Mouse (Mus musculus): ENCODE measurements at regions not wholly inside any gene's neighbourhood (a gene's known extent, or its start where the extent isn't known, plus 50 kb on each side); places are given as distances from the start of the nearest gene placed in this dataset.
A peak's percentile ranks its signal among the peaks of the same experiment; 100 is the strongest.

DNA sequence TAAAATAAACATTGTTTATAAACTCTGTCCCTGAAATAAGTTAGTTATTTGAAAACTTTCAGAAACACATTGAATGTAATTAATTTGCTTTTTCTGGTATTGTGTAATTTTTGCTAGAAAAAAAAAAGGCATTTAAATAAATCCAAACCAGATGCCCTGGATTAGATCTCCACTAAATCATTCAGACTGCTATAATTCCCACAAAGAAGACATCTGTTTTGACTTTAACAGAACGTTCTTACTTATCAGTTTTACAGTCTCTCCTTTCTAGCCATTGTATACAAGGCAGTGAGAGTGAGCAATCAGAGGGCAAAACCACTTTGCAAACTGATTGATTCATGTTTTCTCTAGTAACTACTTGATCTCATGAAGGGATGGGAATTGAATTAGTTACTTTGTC lies 478.8 kb downstream of the Slitrk6 start:
- H3K27ac ChIP-seq (ENCODE audit: low read length), result no peak overlapping the region
- 28% methylated on average over 1 of the region's 1 CpGs for whole genome bisulfite sequencing
- H3K9me3 ChIP-seq (ENCODE audit: low read length), result no peaks in the 10 kb centered on the region

GRCm38 (mm10) chr14:110271270-110271669 lies 483.7 kb downstream of the Slitrk6 start:
- WGBS, result 72% methylated on average over 2 of the region's 2 CpGs
- Histone ChIP-seq H3K27me3 (ENCODE audit: insufficient read depth, low read length) (no peaks in the 10 kb centered on the region), H3K4me1 (ENCODE audit: insufficient read depth, low read length) (no peaks in the 10 kb centered on the region)

More for the DNA sequence above, 478.8 kb downstream of the Slitrk6 start:
- no peaks in the 10 kb centered on the region for H3K4me1 ChIP-seq (ENCODE audit: insufficient read depth, low read length)
- ATAC-seq (ENCODE audit: low FRiP score, low TSS enrichment), result no peak
- no peak overlapping the region for H3K4me2 ChIP-seq (replicated peaks; ENCODE audit: low read depth, low read length)
- H3K9ac ChIP-seq (replicated peaks; ENCODE audit: low read length), result no peak overlapping the region
- no peaks in the 10 kb centered on the region for H3K36me3 ChIP-seq (ENCODE audit: insufficient read depth, low read length)
- no peak overlapping the region for H3K4me3 ChIP-seq (ENCODE audit: low read length)
- no peaks in the 10 kb centered on the region for H3K27me3 ChIP-seq (ENCODE audit: insufficient read depth, low read length)

GRCm38 (mm10) chr14:110244466-110244865 lies 510.5 kb downstream of the Slitrk6 start:
- ATAC-seq (ENCODE audit: low FRiP score, low TSS enrichment), result no peak
- Histone ChIP-seq H3K27ac (ENCODE audit: low read length) (no peak overlapping the region), H3K9me3 (ENCODE audit: low read length) (no peaks in the 10 kb centered on the region), H3K9ac (replicated peaks; ENCODE audit: low read length) (no peak overlapping the region), H3K27me3 (ENCODE audit: insufficient read depth, low read length) (no peaks in the 10 kb centered on the region), H3K36me3 (ENCODE audit: insufficient read depth, low read length) (no peaks in the 10 kb centered on the region), H3K4me3 (ENCODE audit: low read length) (no peak overlapping the region), H3K4me2 (replicated peaks; ENCODE audit: low read depth, low read length) (no peak overlapping the region), H3K4me1 (ENCODE audit: insufficient read depth, low read length) (no peaks in the 10 kb centered on the region)
- 70% methylated on average over 1 of the region's 1 CpGs for WGBS

More at GRCm38 (mm10) chr14:110271270-110271669, 483.7 kb downstream of the Slitrk6 start:
- Histone ChIP-seq H3K9me3 (ENCODE audit: low read length) (no peaks in the 10 kb centered on the region), H3K27ac (ENCODE audit: low read length) (no peak overlapping the region), H3K36me3 (ENCODE audit: insufficient read depth, low read length) (no peaks in the 10 kb centered on the region), H3K4me3 (ENCODE audit: low read length) (no peak overlapping the region), H3K9ac (replicated peaks; ENCODE audit: low read length) (no peak overlapping the region), H3K4me2 (replicated peaks; ENCODE audit: low read depth, low read length) (no peak overlapping the region)
- ATAC-seq (ENCODE audit: low FRiP score, low TSS enrichment), result no peak

GRCm38 (mm10) chr14:110243549-110243948 lies 511.4 kb downstream of the Slitrk6 start:
- H3K36me3 ChIP-seq (ENCODE audit: insufficient read depth, low read length), result no peaks in the 10 kb centered on the region
- H3K4me2 ChIP-seq (replicated peaks; ENCODE audit: low read depth, low read length), result no peak overlapping the region
- WGBS, result 74% methylated on average over 2 of the region's 2 CpGs
- H3K4me1 ChIP-seq (ENCODE audit: insufficient read depth, low read length), result no peaks in the 10 kb centered on the region
- H3K27me3 ChIP-seq (ENCODE audit: insufficient read depth, low read length), result no peaks in the 10 kb centered on the region
- no peak for ATAC-seq (ENCODE audit: low FRiP score, low TSS enrichment)
- H3K4me3 ChIP-seq (ENCODE audit: low read length), result no peak overlapping the region
- no peak overlapping the region for H3K27ac ChIP-seq (ENCODE audit: low read length)
- H3K9ac ChIP-seq (replicated peaks; ENCODE audit: low read length), result no peak overlapping the region
- H3K9me3 ChIP-seq (ENCODE audit: low read length), result no peaks in the 10 kb centered on the region

DNA sequence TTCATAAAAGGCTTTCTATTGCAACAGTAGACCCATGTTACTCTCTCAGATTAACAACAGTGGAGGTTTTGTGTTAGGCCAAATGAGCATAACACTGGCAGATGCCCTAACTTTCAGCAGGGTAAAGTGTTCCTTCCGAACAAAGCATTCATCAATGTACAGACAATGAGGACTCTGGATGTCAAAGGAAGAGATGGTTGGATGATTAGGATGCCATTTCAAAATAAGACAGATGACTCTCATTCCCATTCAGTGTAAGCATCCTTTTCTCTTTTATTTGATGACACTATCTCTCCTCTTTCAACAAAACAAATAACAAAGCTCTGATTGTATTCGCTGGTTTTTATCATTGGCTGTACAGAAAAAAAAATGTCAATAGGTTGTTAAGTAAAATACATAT lies 516.1 kb downstream of the Slitrk6 start:
- 84% methylated on average over 2 of the region's 2 CpGs for WGBS
- ATAC-seq (ENCODE audit: low FRiP score, low TSS enrichment), result no peak
- Histone ChIP-seq H3K4me2 (replicated peaks; ENCODE audit: low read depth, low read length) (no peak overlapping the region), H3K4me1 (ENCODE audit: insufficient read depth, low read length) (no peaks in the 10 kb centered on the region), H3K27ac (ENCODE audit: low read length) (no peak overlapping the region), H3K36me3 (ENCODE audit: insufficient read depth, low read length) (no peaks in the 10 kb centered on the region), H3K9me3 (ENCODE audit: low read length) (no peaks in the 10 kb centered on the region), H3K27me3 (ENCODE audit: insufficient read depth, low read length) (no peaks in the 10 kb centered on the region), H3K4me3 (ENCODE audit: low read length) (no peak overlapping the region), H3K9ac (replicated peaks; ENCODE audit: low read length) (no peak overlapping the region)

DNA sequence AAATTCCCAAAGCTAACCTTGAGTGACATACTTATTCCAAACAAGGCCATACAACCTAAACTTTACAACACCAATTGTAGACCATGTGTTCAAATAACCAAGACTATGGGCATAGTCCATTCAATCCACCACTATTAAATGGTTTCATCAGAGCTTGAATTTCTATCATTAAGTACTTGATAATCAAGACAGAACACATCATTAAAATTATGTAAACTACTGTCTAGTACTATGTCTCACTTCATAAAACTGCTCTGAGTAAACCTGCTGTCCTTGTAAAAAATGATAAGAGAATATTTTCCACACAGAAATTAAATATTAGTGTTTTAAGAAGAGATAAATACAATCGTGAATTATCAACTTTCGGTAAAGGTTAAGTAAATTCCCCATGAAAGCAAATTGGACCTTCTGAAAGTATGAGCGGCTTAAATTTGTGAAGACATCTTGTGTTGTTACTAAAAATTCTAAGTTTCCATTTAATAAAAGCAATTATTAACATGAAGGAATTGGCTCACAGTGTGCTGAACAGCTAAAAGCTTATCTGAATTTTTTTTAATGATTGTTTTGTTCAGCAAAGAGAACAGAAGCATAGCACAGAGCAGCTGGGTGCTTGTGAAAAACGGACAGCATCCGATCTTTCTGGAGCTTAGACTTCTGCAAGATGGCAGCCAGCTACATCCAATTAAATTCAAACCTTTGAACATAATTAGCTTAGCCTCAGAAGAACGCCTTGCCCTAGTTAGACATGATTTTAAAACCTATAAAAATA lies 530.1 kb downstream of the Slitrk6 start:
- no peak overlapping the region for H3K4me2 ChIP-seq (replicated peaks; ENCODE audit: low read depth, low read length)
- ATAC-seq (ENCODE audit: low FRiP score, low TSS enrichment), result no peak
- no peaks in the 10 kb centered on the region for H3K36me3 ChIP-seq (ENCODE audit: insufficient read depth, low read length)
- H3K9ac ChIP-seq (replicated peaks; ENCODE audit: low read length), result no peak overlapping the region
- WGBS, result 78% methylated on average over 6 of the region's 6 CpGs
- H3K27ac ChIP-seq (ENCODE audit: low read length), result no peak overlapping the region
- no peaks in the 10 kb centered on the region for H3K4me1 ChIP-seq (ENCODE audit: insufficient read depth, low read length)
- no peaks in the 10 kb centered on the region for H3K27me3 ChIP-seq (ENCODE audit: insufficient read depth, low read length)
- no peaks in the 10 kb centered on the region for H3K9me3 ChIP-seq (ENCODE audit: low read length)
- no peak overlapping the region for H3K4me3 ChIP-seq (ENCODE audit: low read length)

GRCm38 (mm10) chr14:110190987-110191607 lies 563.9 kb downstream of the Slitrk6 start:
- no peak overlapping the region for H3K4me2 ChIP-seq (replicated peaks; ENCODE audit: low read depth, low read length)
- H3K27ac ChIP-seq (ENCODE audit: low read length), result no peak overlapping the region
- 95% methylated on average over 2 of the region's 2 CpGs for WGBS
- no peaks in the 10 kb centered on the region for H3K9me3 ChIP-seq (ENCODE audit: low read length)
- H3K4me3 ChIP-seq (ENCODE audit: low read length), result no peak overlapping the region
- H3K9ac ChIP-seq (replicated peaks; ENCODE audit: low read length), result no peak overlapping the region
- H3K27me3 ChIP-seq (ENCODE audit: insufficient read depth, low read length), result no peaks in the 10 kb centered on the region
- no peaks in the 10 kb centered on the region for H3K36me3 ChIP-seq (ENCODE audit: insufficient read depth, low read length)
- H3K4me1 ChIP-seq (ENCODE audit: insufficient read depth, low read length), result no peaks in the 10 kb centered on the region
- no peak for ATAC-seq (ENCODE audit: low FRiP score, low TSS enrichment)

- Histone ChIP-seq H3K4me3 (ENCODE audit: low read length) (no peak overlapping the region), H3K9me3 (ENCODE audit: low read length) (no peaks in the 10 kb centered on the region), H3K27ac (ENCODE audit: low read length) (no peak overlapping the region), H3K9ac (replicated peaks; ENCODE audit: low read length) (no peak overlapping the region), H3K36me3 (ENCODE audit: insufficient read depth, low read length) (no peaks in the 10 kb centered on the region), H3K27me3 (ENCODE audit: insufficient read depth, low read length) (no peaks in the 10 kb centered on the region), H3K4me2 (replicated peaks; ENCODE audit: low read depth, low read length) (no peak overlapping the region), H3K4me1 (ENCODE audit: insufficient read depth, low read length) (no peaks in the 10 kb centered on the region)
- ATAC-seq (ENCODE audit: low FRiP score, low TSS enrichment), result no peak
- 70% methylated on average over 3 of the region's 3 CpGs for WGBS
Observed at GRCm38 (mm10) chr14:110190471-110190870, 564.5 kb downstream of the Slitrk6 start.

GRCm38 (mm10) chr14:110179166-110179565 lies 575.8 kb downstream of the Slitrk6 start:
- Histone ChIP-seq H3K36me3 (ENCODE audit: insufficient read depth, low read length) (no peaks in the 10 kb centered on the region), H3K4me2 (replicated peaks; ENCODE audit: low read depth, low read length) (no peak overlapping the region), H3K4me1 (ENCODE audit: insufficient read depth, low read length) (no peaks in the 10 kb centered on the region), H3K9me3 (ENCODE audit: low read length) (no peaks in the 10 kb centered on the region), H3K27ac (ENCODE audit: low read length) (0 out of 2 replicates have a peak overlapping the region, but pooled peaks have one; percentile 4), H3K27me3 (ENCODE audit: insufficient read depth, low read length) (no peaks in the 10 kb centered on the region), H3K9ac (replicated peaks; ENCODE audit: low read length) (no peak overlapping the region), H3K4me3 (ENCODE audit: low read length) (no peak overlapping the region)
- ATAC-seq (ENCODE audit: low FRiP score, low TSS enrichment), result peak; percentile 69; the same call in 1 of the 2 replicates
